Mouse (Mus musculus) cerebellum, adult 2 months (tissue): ENCODE measurements at regions not wholly inside any gene's neighbourhood (a gene's known extent, or its start where the extent isn't known, plus 50 kb on each side); places are given as distances from the start of the nearest gene placed in this dataset.

ENCODE experiments used
- DNase-seq, 2 experiments: peaks; one replicate each; pipeline ENCODE4 v3.0.0; 2021
- H3K27ac ChIP-seq: fragments of 200-500 bp; 2 replicates; pipeline ENCODE4 v1.5.1; 2012; ENCODE audit warnings: low read length, control low read depth, inconsistent platforms; ENCODE audit not compliant: insufficient read depth
- H3K27me3 ChIP-seq: fragments of 200-500 bp; 2 replicates; pipeline ENCODE4 v1.6.1; 2012; ENCODE audit warnings: inconsistent platforms, mild to moderate bottlenecking, low read length, moderate library complexity; ENCODE audit not compliant: control insufficient read depth, insufficient read depth
- H3K4me1 ChIP-seq: fragments of 200-500 bp; 2 replicates; pipeline ENCODE4 v1.6.1; 2011; ENCODE audit warnings: low read length; ENCODE audit not compliant: control insufficient read depth, insufficient read depth
- H3K4me3 ChIP-seq: fragments of 200-500 bp; replicated peaks from 2 replicates; pipeline ENCODE3; 2011; ENCODE audit warnings: mild to moderate bottlenecking, low read depth, low read length, control low read depth; ENCODE audit not compliant: insufficient read depth
- CTCF ChIP-seq: fragments of 200-500 bp; IDR thresholded peaks from 2 replicates; pipeline ENCODE4 v1.5.1; 2011; ENCODE audit warnings: low read depth, mild to moderate bottlenecking, control low read depth, low read length, moderate library complexity, borderline replicate concordance; ENCODE audit not compliant: insufficient read depth
- POLR2A ChIP-seq: fragments of 200-500 bp; IDR thresholded peaks from 2 replicates; pipeline ENCODE4 v1.6.1; 2011; ENCODE audit warnings: low read length, control low read depth, borderline replicate concordance; ENCODE audit not compliant: insufficient read depth
- WGBS: fragments of 180-500 bp; shearing (Covaris S2); methylation state at CpG from one replicate; pipeline ENCODE4 v1.1.7; 2018; 5-methylcytosine and 5-hydroxymethylcytosine counted together

GRCm38 (mm10) chr12:107755820-107756517 is 247.4 kb downstream of the Bcl11b start:
- DNase-seq, result no peak
- no peaks in the 10 kb centered on the region; the same call in 1 of the 2 replicates for H3K27me3 ChIP-seq
- 93% methylated on average over 13 of the region's 13 CpGs for WGBS
- H3K4me1 ChIP-seq, result no peaks in the 10 kb centered on the region
- no peak overlapping the region for H3K4me3 ChIP-seq
- no peak for TF ChIP-seq CTCF
- no peak for TF ChIP-seq POLR2A
- H3K27ac ChIP-seq, result no peak overlapping the region

GRCm38 (mm10) chr12:107757184-107757583 is 246.2 kb downstream of the Bcl11b start:
- TF ChIP-seq POLR2A (no peak), CTCF (no peak)
- DNase-seq, result no peak
- H3K27ac ChIP-seq, result no peak overlapping the region
- no peaks in the 10 kb centered on the region; the same call in 1 of the 2 replicates for H3K27me3 ChIP-seq
- H3K4me1 ChIP-seq, result no peaks in the 10 kb centered on the region
- no peak overlapping the region for H3K4me3 ChIP-seq
- 43% methylated on average over 10 of the region's 10 CpGs for WGBS

GRCm38 (mm10) chr12:107757996-107758791 is 245.2 kb downstream of the Bcl11b start:
- no peak for DNase-seq
- Histone ChIP-seq H3K4me3 (no peak overlapping the region), H3K27me3 (no peaks in the 10 kb centered on the region; the same call in 1 of the 2 replicates), H3K27ac (no peak overlapping the region), H3K4me1 (no peaks in the 10 kb centered on the region)
- TF ChIP-seq POLR2A (no peak), CTCF (no peak)
- WGBS, result 21% methylated on average over 16 of the region's 16 CpGs

GRCm38 (mm10) chr12:107759291-107759690 is 244.1 kb downstream of the Bcl11b start:
- Histone ChIP-seq H3K4me3 (no peak overlapping the region), H3K4me1 (no peaks in the 10 kb centered on the region), H3K27me3 (no peaks in the 10 kb centered on the region; the same call in 1 of the 2 replicates), H3K27ac (no peak overlapping the region)
- TF ChIP-seq POLR2A (no peak), CTCF (no peak)
- DNase-seq, result no peak
- 94% methylated on average over 5 of the region's 5 CpGs for WGBS

- H3K4me3 ChIP-seq, result no peak overlapping the region
- no peak for TF ChIP-seq POLR2A
- TF ChIP-seq CTCF, result no peak
- no peaks in the 10 kb centered on the region for H3K4me1 ChIP-seq
- no peak for DNase-seq
- no peak overlapping the region for H3K27ac ChIP-seq
- no peaks in the 10 kb centered on the region; the same call in 1 of the 2 replicates for H3K27me3 ChIP-seq
- 89% methylated on average over 4 of the region's 4 CpGs for WGBS
Measured at GRCm38 (mm10) chr12:107759911-107760310, 243.5 kb downstream of the Bcl11b start.

- no peak overlapping the region for H3K4me3 ChIP-seq
- H3K27ac ChIP-seq, result no peak overlapping the region
- 68% methylated on average over 4 of the region's 4 CpGs for WGBS
- TF ChIP-seq CTCF (no peak), POLR2A (no peak)
- no peaks in the 10 kb centered on the region; the same call in 1 of the 2 replicates for H3K27me3 ChIP-seq
- H3K4me1 ChIP-seq, result no peaks in the 10 kb centered on the region
- DNase-seq, result no peak
Measured at GRCm38 (mm10) chr12:107762140-107762539, 241.3 kb downstream of the Bcl11b start.

- Histone ChIP-seq H3K4me1 (no peaks in the 10 kb centered on the region), H3K4me3 (no peak overlapping the region), H3K27ac (no peak overlapping the region), H3K27me3 (no peaks in the 10 kb centered on the region; the same call in 1 of the 2 replicates)
- WGBS, result 35% methylated on average over 13 of the region's 13 CpGs
- no peak for TF ChIP-seq POLR2A
- no peak for TF ChIP-seq CTCF
- DNase-seq, result no peak
Measured at GRCm38 (mm10) chr12:107769801-107770515, 233.4 kb downstream of the Bcl11b start.

GRCm38 (mm10) chr12:107770516-107770836 is 232.9 kb downstream of the Bcl11b start:
- Histone ChIP-seq H3K4me1 (no peaks in the 10 kb centered on the region), H3K4me3 (no peak overlapping the region), H3K27ac (no peak overlapping the region), H3K27me3 (no peaks in the 10 kb centered on the region; the same call in 1 of the 2 replicates)
- 38% methylated on average over 5 of the region's 5 CpGs for WGBS
- DNase-seq, result no peak
- no peak for TF ChIP-seq CTCF
- TF ChIP-seq POLR2A, result no peak
